Mouse (Mus musculus) liver, postnatal 0 days (tissue): ENCODE measurements around the gene Rab13. TPM values are rescaled to one million over a fixed set of nuclear protein-coding genes. Genes with fewer than 3 reads are reported as not detected.

ENCODE experiments used
- ATAC-seq: fragments of 200-750 bp; cut with Nextera tagmentation; 2 replicates; pipeline ENCODE4 v1.8.0; 2017; ENCODE audit warnings: mild to moderate bottlenecking, moderate library complexity
- DNase-seq: peaks from one replicate; pipeline ENCODE4 v3.0.0-alpha.2; 2016
- H3K27ac ChIP-seq: fragments of 300-500 bp; sonication (generic); 2 replicates; pipeline ENCODE4 v1.5.1; 2014; ENCODE audit warnings: antibody characterized with exemption, moderate library complexity, mild to moderate bottlenecking, low read depth
- H3K27me3 ChIP-seq: fragments of 300-500 bp; sonication (generic); 2 replicates; pipeline ENCODE4 v1.6.1; 2014; ENCODE audit warnings: low read length, control low read depth, mixed read lengths; ENCODE audit not compliant: insufficient read depth
- H3K36me3 ChIP-seq: fragments of 300-500 bp; sonication (generic); replicated peaks from 2 replicates; pipeline ENCODE4 v1.6.1; 2014; ENCODE audit warnings: mild to moderate bottlenecking, control low read depth, low read length, moderate library complexity, mixed read lengths; ENCODE audit not compliant: insufficient read depth
- H3K4me1 ChIP-seq: fragments of 300-500 bp; sonication (generic); 2 replicates; pipeline ENCODE4 v1.6.1; 2014; ENCODE audit warnings: antibody characterized with exemption, mild to moderate bottlenecking, control low read depth; ENCODE audit not compliant: insufficient read depth
- H3K4me2 ChIP-seq: fragments of 300-500 bp; sonication (generic); 2 replicates; pipeline ENCODE4 v1.6.1; 2014; ENCODE audit warnings: low read depth, mild to moderate bottlenecking, low read length, moderate library complexity, mixed read lengths
- H3K4me3 ChIP-seq: fragments of 300-500 bp; sonication (generic); 2 replicates; pipeline ENCODE4 v1.5.1; 2014; ENCODE audit warnings: low read depth, low read length
- H3K9ac ChIP-seq: fragments of 300-500 bp; sonication (generic); replicated peaks from 2 replicates; pipeline ENCODE4 v1.6.1; 2014; ENCODE audit warnings: mild to moderate bottlenecking, moderate library complexity
- H3K9me3 ChIP-seq: fragments of 300-500 bp; sonication (generic); 2 replicates; pipeline ENCODE4 v1.6.1; 2016; ENCODE audit warnings: mild to moderate bottlenecking, control low read depth, low read length, mixed read lengths
- CTCF ChIP-seq: sonication (generic); IDR thresholded peaks from 2 replicates; pipeline ENCODE4 v1.5.1; 2016; ENCODE audit warnings: antibody characterized with exemption, low read depth
- EP300 ChIP-seq: IDR thresholded peaks from 2 replicates; pipeline ENCODE4 v1.6.1; 2016; ENCODE audit warnings: antibody characterized with exemption, low read depth, mild to moderate bottlenecking
- WGBS: fragments of 180-500 bp; shearing (Covaris S2); extraction: QIAGEN DNeasy Blood & Tissue Kit; methylation state at CpG from one replicate; pipeline ENCODE4 v1.1.7; 2014; ENCODE audit not compliant: insufficient replicate concordance; 5-methylcytosine and 5-hydroxymethylcytosine counted together
- polyA plus RNA-seq: library from polyadenylated mRNA; unstranded; fragments of >200 nt; fragmentation: Nextera tagmentation; extraction: Ambion mirVana; gene quantifications from 2 replicates; pipeline ENCODE4 v1.2.1, GENCODE M21; 2015

The Rab13 gene
- polyA plus RNA-seq, 1 experiment from 2014 or later = 4.9 TPM

GRCm38 (mm10) chr3:90253653-90254418, 40.3 kb downstream of the Rab13 start, which contains the start of gene Crtc2:
Crtc2 (plus strand) TSS chr3:90254163.
- peak within 1 kb of the TSS; percentile 94 for H3K4me2 ChIP-seq
- no peaks in the 10 kb centered on the region for H3K27me3 ChIP-seq
- peak within 1 kb of the TSS; percentile 98 for H3K9ac ChIP-seq
- no peaks in the 10 kb centered on the region for H3K9me3 ChIP-seq
- TF ChIP-seq CTCF (no peak), EP300 (peak; percentile 54; the same call in 1 of the 2 replicates)
- peaks cover 18% of the 10 kb centered on the region for H3K4me1 ChIP-seq
- H3K36me3 ChIP-seq = peaks cover 19% of the 10 kb centered on the region
- 3% methylated on average over 40 of the region's 40 CpGs for WGBS
- H3K4me3 ChIP-seq = peak within 1 kb of the TSS; percentile 99
- DNase-seq (peak; percentile 95), ATAC-seq (peak; percentile 94)
- H3K27ac ChIP-seq = peak within 1 kb of the TSS; percentile 90

- H3K27ac ChIP-seq = peak overlapping the region; percentile 90
- peak overlapping the region; percentile 99 for H3K4me3 ChIP-seq
- peak overlapping the region; percentile 98 for H3K9ac ChIP-seq
- peaks cover 15% of the 10 kb centered on the region for H3K4me1 ChIP-seq
- peak; percentile 68 for DNase-seq
- H3K9me3 ChIP-seq = no peaks in the 10 kb centered on the region
- H3K4me2 ChIP-seq = peak overlapping the region; percentile 94
- TF ChIP-seq CTCF (no peak), EP300 (no peak)
- 2% methylated on average over 41 of the region's 41 CpGs for WGBS
- H3K27me3 ChIP-seq = no peaks in the 10 kb centered on the region
- peaks cover 27% of the 10 kb centered on the region for H3K36me3 ChIP-seq
- ATAC-seq = peak; percentile 68
These were observed 41.1 kb downstream of the Rab13 start for GRCm38 (mm10) chr3:90254419-90255193.

GRCm38 (mm10) chr3:90255194-90255565, 41.7 kb downstream of the Rab13 start:
- Histone ChIP-seq H3K9ac (peak overlapping the region; percentile 98), H3K4me2 (peak overlapping the region; percentile 94), H3K36me3 (peaks cover 32% of the 10 kb centered on the region), H3K27ac (peak overlapping the region; percentile 90), H3K27me3 (no peaks in the 10 kb centered on the region), H3K4me1 (peaks cover 15% of the 10 kb centered on the region), H3K4me3 (peak overlapping the region; percentile 99), H3K9me3 (no peaks in the 10 kb centered on the region)
- no peak for TF ChIP-seq CTCF
- TF ChIP-seq EP300 = no peak
- ATAC-seq (no peak), DNase-seq (no peak)
- WGBS = 8% methylated on average over 2 of the region's 2 CpGs

DNA sequence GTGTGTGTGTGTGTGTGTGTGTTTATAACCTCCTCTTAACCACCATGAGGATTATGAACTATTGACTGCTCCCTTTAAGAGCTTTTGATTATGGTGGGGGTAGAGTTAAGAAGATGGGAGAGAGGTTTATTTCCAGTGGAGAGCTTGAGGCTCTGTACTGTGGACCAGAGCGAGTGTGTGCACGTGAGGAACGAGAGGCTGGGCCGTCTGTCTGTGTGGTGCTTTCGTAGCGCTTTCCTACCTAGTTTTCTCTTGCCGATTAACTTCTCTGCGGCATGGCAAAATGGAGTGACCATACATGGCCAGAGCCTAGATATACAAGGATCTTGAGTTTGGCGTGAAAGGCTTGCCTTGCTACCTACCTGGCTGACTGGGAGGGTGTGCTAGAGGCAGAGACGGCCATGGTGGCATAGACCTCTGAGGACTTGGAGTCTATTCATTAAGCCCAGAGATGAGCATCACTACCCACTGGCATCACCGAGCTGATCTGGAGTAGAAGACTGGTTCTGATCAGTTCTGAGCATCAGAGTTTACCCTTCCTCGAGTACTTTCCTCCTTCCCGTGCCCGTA, 42.4 kb downstream of the Rab13 start:
- Histone ChIP-seq H3K9ac (no peak overlapping the region; the same call in 1 of the 2 replicates), H3K4me1 (peaks cover 15% of the 10 kb centered on the region), H3K4me2 (peak overlapping the region; percentile 94), H3K4me3 (no peak overlapping the region), H3K27ac (no peak overlapping the region), H3K9me3 (no peaks in the 10 kb centered on the region), H3K36me3 (peaks cover 34% of the 10 kb centered on the region), H3K27me3 (no peaks in the 10 kb centered on the region)
- no peak for TF ChIP-seq EP300
- TF ChIP-seq CTCF = no peak
- ATAC-seq (no peak), DNase-seq (no peak)
- 90% methylated on average over 14 of the region's 14 CpGs for WGBS

- no peaks in the 10 kb centered on the region for H3K27me3 ChIP-seq
- DNase-seq (no peak), ATAC-seq (no peak)
- no peak overlapping the region for H3K27ac ChIP-seq
- peaks cover 15% of the 10 kb centered on the region for H3K4me1 ChIP-seq
- no peak overlapping the region for H3K4me2 ChIP-seq
- H3K9ac ChIP-seq = no peak overlapping the region
- H3K4me3 ChIP-seq = no peak overlapping the region
- TF ChIP-seq EP300 = no peak
- no peak for TF ChIP-seq CTCF
- H3K9me3 ChIP-seq = no peaks in the 10 kb centered on the region
- 87% methylated on average over 19 of the region's 19 CpGs for WGBS
- H3K36me3 ChIP-seq = peaks cover 36% of the 10 kb centered on the region
These were observed 43.4 kb downstream of the Rab13 start for GRCm38 (mm10) chr3:90256731-90257530.
